Mouse (Mus musculus): ENCODE measurements around the gene Rcan2.

GRCm38 (mm10) chr17:43824781-43825410, 23.7 kb downstream of the Rcan2 start:
- TF ChIP-seq POLR2A (IDR thresholded peaks at IDR 0.05; ENCODE audit: low read depth, low read length) = no peak
- TF ChIP-seq CTCF (IDR thresholded peaks at IDR 0.05; ENCODE audit: extremely low read depth, insufficient read length, insufficient replicate concordance, low read depth, low read length) = no peak
